27 mouse cellular contexts compared by ENCODE assay signal in the genomic region with DNA sequence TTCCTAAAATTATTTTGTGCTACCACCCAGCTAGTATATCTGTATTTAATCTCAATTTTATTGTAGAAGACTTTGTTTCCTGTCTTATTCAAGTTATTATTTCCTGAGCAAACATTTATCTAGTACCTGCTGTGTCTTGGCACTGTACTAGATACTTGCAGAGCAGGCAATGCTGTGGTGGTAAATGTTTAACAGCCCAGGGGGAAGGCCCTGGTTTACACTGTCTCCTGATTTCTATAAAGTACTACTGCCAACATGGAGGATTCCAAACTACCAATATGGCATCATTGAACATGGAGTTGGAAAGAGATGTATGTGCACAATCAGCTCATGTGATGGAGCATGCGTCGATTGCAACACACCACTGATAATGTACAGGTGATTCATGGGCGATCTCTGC. TPM values are rescaled to one million over a fixed set of nuclear protein-coding genes. Genes with fewer than 3 reads are reported as not detected.
DNase-seq lines count a peak whose midpoint lies in the region; ATAC-seq and TF ChIP-seq lines count a peak whose summit lies in the region.
"Had no signal": no experiment of that assay in that cellular context is flagged by ENCODE, and none has a peak within 500 bp of the region (broad histone marks: within the 10 kb centered on the region; RNA-seq: fewer than 3 reads in every experiment).

No protein-coding gene starts in this region.

- DNase-seq in kidney, adult 11 months, result peak; percentile 47
- DNase-seq in kidney, postnatal 4 days, result no peak
- peak; percentile 83 for DNase-seq in liver, adult 2 months (ENCODE audit: extremely low read depth, low read depth, low spot score)
- DNase-seq in kidney, postnatal 36 days, result peak; percentile 63 to 64
- DNase-seq in retina, postnatal 1 day, result no peak
- DNase-seq in heart, postnatal 36 days, result no peak
- DNase-seq: adrenal gland, postnatal 10 days; cerebellum, adult 9-10 months; cerebellum, postnatal 36 days; gastrocnemius, postnatal 14 days; heart, adult 11 months; heart, postnatal 4 days; layer of hippocampus, postnatal 36 days; left cerebral cortex, postnatal 4 days; lung, adult 2 months; lung, postnatal 10 days; right cerebral cortex, postnatal 4 days; thymus, postnatal 14 days had no signal

- WGBS in liver, adult 2 months, result 59% methylated on average over 3 of the region's 3 CpGs
- 83% methylated on average over 3 of the region's 3 CpGs for WGBS in liver, embryonic 12.5 days (ENCODE audit: insufficient replicate concordance)
- WGBS in forebrain, embryonic 13.5 days, result 95% methylated on average over 3 of the region's 3 CpGs

- no peaks in the 10 kb centered on the region for H3K9me3 ChIP-seq in liver, embryonic 12.5 days (replicated peaks)
- no peaks in the 10 kb centered on the region for H3K9me3 ChIP-seq in forebrain, embryonic 13.5 days (replicated peaks)
- H3K9me3 ChIP-seq: G1E; heart, embryonic 10.5 days; hindbrain, embryonic 13.5 days; midbrain, embryonic 15.5 days had no signal

- no peaks in the 10 kb centered on the region for H3K27me3 ChIP-seq in liver, adult 2 months (ENCODE audit: control insufficient read depth, insufficient read depth, low read length)
- H3K27me3 ChIP-seq in liver, embryonic 12.5 days (replicated peaks), result no peaks in the 10 kb centered on the region
- no peaks in the 10 kb centered on the region for H3K27me3 ChIP-seq in forebrain, embryonic 13.5 days
- H3K27me3 ChIP-seq: hindbrain, embryonic 13.5 days; midbrain, embryonic 15.5 days had no signal

- no peak overlapping the region for H3K4me2 ChIP-seq in liver, embryonic 12.5 days
- H3K4me2 ChIP-seq in forebrain, embryonic 13.5 days, result no peak overlapping the region
- H3K4me2 ChIP-seq: hindbrain, embryonic 13.5 days; midbrain, embryonic 15.5 days had no signal

- H3K36me3 ChIP-seq in liver, adult 2 months (ENCODE audit: control insufficient read depth, insufficient read depth, low read length), result no peaks in the 10 kb centered on the region
- H3K36me3 ChIP-seq in liver, embryonic 12.5 days, result no peaks in the 10 kb centered on the region
- H3K36me3 ChIP-seq in forebrain, embryonic 13.5 days (ENCODE audit: poor library complexity, severe bottlenecking), result no peaks in the 10 kb centered on the region
- H3K36me3 ChIP-seq: G1E; heart, embryonic 10.5 days; hindbrain, embryonic 13.5 days; midbrain, embryonic 15.5 days had no signal

- peak overlapping the region; percentile 36 for H3K27ac ChIP-seq in liver, adult 2 months (replicated peaks; ENCODE audit: insufficient read depth, low read depth, low read length)
- no peak overlapping the region for H3K27ac ChIP-seq in liver, embryonic 12.5 days
- no peak overlapping the region for H3K27ac ChIP-seq in forebrain, embryonic 13.5 days
- H3K27ac ChIP-seq: heart, embryonic 10.5 days; hindbrain, embryonic 13.5 days; liver, embryonic 14.5 days; macrophage; midbrain, embryonic 15.5 days had no signal

- intact Hi-C loops in heart, postnatal 36 days (cut with DNase I), result loop anchor here (5.0 kb wide), 1 partner anchor 145 kb away; no protein-coding TSS in a partner anchor

- no peak for ATAC-seq in liver, embryonic 12.5 days
- ATAC-seq in forebrain, embryonic 13.5 days, result no peak
- ATAC-seq: forebrain, embryonic 14.5 days; midbrain, embryonic 15.5 days had no signal

- peaks cover 19% of the 10 kb centered on the region for H3K4me1 ChIP-seq in liver, adult 2 months (ENCODE audit: control insufficient read depth, insufficient read depth, low read length)
- H3K4me1 ChIP-seq in liver, embryonic 12.5 days, result peaks cover 85% of the 10 kb centered on the region
- H3K4me1 ChIP-seq in forebrain, embryonic 13.5 days, result no peaks in the 10 kb centered on the region
- H3K4me1 ChIP-seq: hindbrain, embryonic 13.5 days; midbrain, embryonic 15.5 days had no signal

- no peaks in the 10 kb centered on the region for H3K79me2 ChIP-seq in liver, adult 2 months (ENCODE audit: control insufficient read depth, insufficient read depth, low read length)

- TF ChIP-seq POLR2A in liver, adult 2 months (IDR thresholded peaks at IDR 0.05; ENCODE audit: extremely low read depth, insufficient read depth, low read length), result no peak

- no peak for TF ChIP-seq CTCF in liver, adult 2 months (IDR thresholded peaks at IDR 0.05; ENCODE audit: low read depth, low read length)

- no peak overlapping the region for H3K9ac ChIP-seq in liver, adult 2 months (ENCODE audit: low read depth, low read length)
- no peak overlapping the region for H3K9ac ChIP-seq in liver, embryonic 12.5 days
- H3K9ac ChIP-seq in forebrain, embryonic 13.5 days, result no peak overlapping the region
- H3K9ac ChIP-seq: hindbrain, embryonic 13.5 days; liver, embryonic 14.5 days; midbrain, embryonic 15.5 days had no signal

- H3K4me3 ChIP-seq in liver, adult 2 months (ENCODE audit: insufficient read depth, low read depth, low read length), result no peak overlapping the region
- no peak overlapping the region for H3K4me3 ChIP-seq in liver, embryonic 12.5 days
- no peak overlapping the region for H3K4me3 ChIP-seq in forebrain, embryonic 13.5 days
- H3K4me3 ChIP-seq: heart, embryonic 10.5 days; hindbrain, embryonic 13.5 days; midbrain, embryonic 15.5 days had no signal

RNA-seq across cellular contexts. Expression of a gene that starts 53.2 kb away (rescaled TPM):
- 17.1 and 23.0 TPM in 2 replicates for total RNA-seq in liver, adult 2 months (2014; rRNA removed)
- 13.9 and 25.4 TPM in 2 replicates for polyA plus RNA-seq in liver, adult 2 months (2012; rRNA removed)
- 14.2 and 14.4 TPM in 2 replicates for polyA plus RNA-seq in liver, embryonic 12.5 days (2016; fragmentation: Nextera tagmentation; extraction: Ambion mirVana)
- polyA plus RNA-seq in forebrain, embryonic 13.5 days (2015; fragmentation: Nextera tagmentation; extraction: Ambion mirVana), result 17.1 and 18.1 TPM in 2 replicates
- 10 to 100 TPM; 15.4 to 16.2 TPM for total RNA-seq in heart, postnatal 36 days (2021)

Comparison
In these comparisons a context has a peak if more than half of its experiments do, and no peak if none do; other contexts are left out.
1. DNase-seq: peak in kidney, adult 11 months (single experiment), liver, adult 2 months (single experiment) and kidney, postnatal 36 days (2 of 2); none in kidney, postnatal 4 days (0 of 2), retina, postnatal 1 day (single experiment) and heart, postnatal 36 days (0 of 2).